Mouse (Mus musculus): ENCODE data around the gene Trim63.

GRCm38 (mm10) chr4:134284942-134285341, 30.0 kb upstream of the Trim63 start:
- TF ChIP-seq CTCF (IDR thresholded peaks at IDR 0.05; ENCODE audit: borderline replicate concordance, insufficient read depth, low read depth, low read length) = no peak
- TF ChIP-seq POLR2A (IDR thresholded peaks at IDR 0.05; ENCODE audit: borderline replicate concordance, insufficient read depth, low read length) = no peak

Measured in cerebellum, adult 2 months (tissue).